Mouse (Mus musculus) neural tube, embryonic 11.5 days (tissue): ENCODE results near the gene Psmd4. TPM values are rescaled to one million over a fixed set of nuclear protein-coding genes. Genes with fewer than 3 reads are reported as not detected.
A peak's percentile ranks its signal among the peaks of the same experiment; 100 is the strongest.
"Not testable (repeated sequence)": the region's sequence is repeated elsewhere in the genome, so short reads cannot be mapped to it uniquely, and the experiment has no call there.

Source experiments
- ATAC-seq: fragments of 200-750 bp; cut with Nextera tagmentation; 2 replicates; pipeline ENCODE4 v1.8.0; 2017; ENCODE audit warnings: moderate number of reproducible peaks, mild to moderate bottlenecking, moderate TSS enrichment, moderate library complexity; ENCODE audit not compliant: insufficient read depth, low FRiP score, low TSS enrichment
- DNase-seq: peaks from one replicate; pipeline ENCODE4 v3.0.0-alpha.2; 2015; ENCODE audit warnings: low spot score
- H3K27ac ChIP-seq: fragments of 300-500 bp; sonication (generic); 2 replicates; pipeline ENCODE4 v1.5.1; 2014; ENCODE audit warnings: low read depth, mild to moderate bottlenecking, low read length
- H3K27me3 ChIP-seq: fragments of 300-500 bp; sonication (generic); 2 replicates; pipeline ENCODE4 v1.6.1; 2014; ENCODE audit warnings: mild to moderate bottlenecking, low read length, mixed read lengths; ENCODE audit not compliant: control insufficient read depth, insufficient read depth
- H3K36me3 ChIP-seq: fragments of 300-500 bp; sonication (generic); 2 replicates; pipeline ENCODE4 v1.6.1; 2014; ENCODE audit warnings: mild to moderate bottlenecking, low read length, moderate library complexity, mixed read lengths; ENCODE audit not compliant: control insufficient read depth, insufficient read depth
- H3K4me1 ChIP-seq: fragments of 300-500 bp; sonication (generic); 2 replicates; pipeline ENCODE4 v1.6.1; 2014; ENCODE audit warnings: low read length, mixed read lengths; ENCODE audit not compliant: control insufficient read depth, insufficient read depth
- H3K4me2 ChIP-seq: fragments of 300-500 bp; sonication (generic); 2 replicates; pipeline ENCODE4 v1.6.1; 2014; ENCODE audit warnings: low read depth, mild to moderate bottlenecking, moderate library complexity
- H3K4me3 ChIP-seq: fragments of 300-500 bp; sonication (generic); 2 replicates; pipeline ENCODE4 v1.5.1; 2014; ENCODE audit warnings: low read depth, low read length
- H3K9ac ChIP-seq: fragments of 300-500 bp; sonication (generic); 2 replicates; pipeline ENCODE4 v1.6.1; 2014; ENCODE audit warnings: mild to moderate bottlenecking, low read length
- H3K9me3 ChIP-seq: fragments of 300-500 bp; sonication (generic); 2 replicates; pipeline ENCODE4 v1.6.1; 2016; ENCODE audit warnings: low read length; ENCODE audit not compliant: control insufficient read depth
- WGBS: fragments of 180-500 bp; shearing (Covaris S2); extraction: QIAGEN DNeasy Blood & Tissue Kit; methylation state at CpG from one replicate; pipeline ENCODE4 v1.1.7; 2014; 5-methylcytosine and 5-hydroxymethylcytosine counted together
- polyA plus RNA-seq: library from polyadenylated mRNA; unstranded; fragments of >200 nt; fragmentation: Nextera tagmentation; extraction: Ambion mirVana; gene quantifications from 2 replicates; pipeline ENCODE4 v1.2.1, GENCODE M21; 2014

Psmd4 gene
- polyA plus RNA-seq, 1 experiment from 2014 or later: 321 TPM

GRCm38 (mm10) chr3:95029291-95029827 lies 13.1 kb downstream of the Psmd4 start:
- H3K9me3 ChIP-seq, H3K27me3 ChIP-seq, H3K9ac ChIP-seq, H3K4me2 ChIP-seq, H3K27ac ChIP-seq, H3K4me3 ChIP-seq, DNase-seq, ATAC-seq, H3K4me1 ChIP-seq: not testable (repeated sequence)
- 86% methylated on average over 3 of the region's 3 CpGs for WGBS
- peaks cover 18% of the 10 kb centered on the region for H3K36me3 ChIP-seq

- WGBS: 90% methylated on average over 3 of the region's 3 CpGs
Measured at GRCm38 (mm10) chr3:95028603-95029002, 13.8 kb downstream of the Psmd4 start.

GRCm38 (mm10) chr3:95027701-95028100 lies 14.7 kb downstream of the Psmd4 start:
- no peak for ATAC-seq

More at GRCm38 (mm10) chr3:95028603-95029002, 13.8 kb downstream of the Psmd4 start:
- Histone ChIP-seq H3K9ac (no peak overlapping the region), H3K36me3 (peaks cover 14% of the 10 kb centered on the region), H3K4me3 (no peak overlapping the region), H3K27me3 (no peaks in the 10 kb centered on the region), H3K4me2 (no peak overlapping the region), H3K27ac (no peak overlapping the region), H3K9me3 (no peaks in the 10 kb centered on the region), H3K4me1 (no peaks in the 10 kb centered on the region; the same call in 1 of the 2 replicates)
- DNase-seq (no peak), ATAC-seq (no peak)

GRCm38 (mm10) chr3:95027057-95027645 lies 15.3 kb downstream of the Psmd4 start:
- no peak overlapping the region for H3K27ac ChIP-seq
- no peak for ATAC-seq
- H3K27me3 ChIP-seq: no peaks in the 10 kb centered on the region
- 53% methylated on average over 5 of the region's 5 CpGs for WGBS
- H3K4me3 ChIP-seq: no peak overlapping the region
- H3K4me2 ChIP-seq: no peak overlapping the region
- H3K9ac ChIP-seq: no peak overlapping the region
- peaks cover 4% of the 10 kb centered on the region; the same call in 1 of the 2 replicates for H3K36me3 ChIP-seq
- DNase-seq: no peak
- no peaks in the 10 kb centered on the region for H3K9me3 ChIP-seq
- no peaks in the 10 kb centered on the region; the same call in 1 of the 2 replicates for H3K4me1 ChIP-seq

More at GRCm38 (mm10) chr3:95027701-95028100, 14.7 kb downstream of the Psmd4 start:
- no peak overlapping the region for H3K4me2 ChIP-seq
- peaks cover 6% of the 10 kb centered on the region; the same call in 1 of the 2 replicates for H3K36me3 ChIP-seq
- H3K4me3 ChIP-seq: no peak overlapping the region
- H3K27ac ChIP-seq: no peak overlapping the region
- no peaks in the 10 kb centered on the region for H3K27me3 ChIP-seq
- DNase-seq: no peak
- H3K9ac ChIP-seq: no peak overlapping the region
- no peaks in the 10 kb centered on the region for H3K9me3 ChIP-seq
- WGBS: 59% methylated on average over 5 of the region's 5 CpGs
- H3K4me1 ChIP-seq: no peaks in the 10 kb centered on the region; the same call in 1 of the 2 replicates

- Histone ChIP-seq H3K4me1 (no peaks in the 10 kb centered on the region; the same call in 1 of the 2 replicates), H3K27me3 (no peaks in the 10 kb centered on the region), H3K27ac (no peak overlapping the region), H3K4me2 (no peak overlapping the region), H3K9ac (no peak overlapping the region), H3K9me3 (no peaks in the 10 kb centered on the region), H3K36me3 (no peaks in the 10 kb centered on the region), H3K4me3 (no peak overlapping the region)
- DNase-seq (no peak), ATAC-seq (no peak)
- WGBS: 44% methylated on average over 5 of the region's 5 CpGs
Measured at GRCm38 (mm10) chr3:95025202-95025601, 17.2 kb downstream of the Psmd4 start.

GRCm38 (mm10) chr3:95024551-95024950 lies 17.9 kb downstream of the Psmd4 start:
- H3K27ac ChIP-seq: no peak overlapping the region
- H3K4me3 ChIP-seq: no peak overlapping the region
- WGBS: 33% methylated on average over 11 of the region's 11 CpGs
- no peaks in the 10 kb centered on the region for H3K9me3 ChIP-seq
- H3K27me3 ChIP-seq: no peaks in the 10 kb centered on the region
- H3K4me1 ChIP-seq: no peaks in the 10 kb centered on the region; the same call in 1 of the 2 replicates
- H3K4me2 ChIP-seq: no peak overlapping the region
- ATAC-seq (no peak), DNase-seq (no peak)
- no peaks in the 10 kb centered on the region for H3K36me3 ChIP-seq
- no peak overlapping the region for H3K9ac ChIP-seq

GRCm38 (mm10) chr3:95020956-95021355 lies 21.5 kb downstream of the Psmd4 start:
- not testable (repeated sequence) for DNase-seq, H3K4me3 ChIP-seq

GRCm38 (mm10) chr3:95018741-95019140 lies 23.7 kb downstream of the Psmd4 start:
- DNase-seq (no peak), ATAC-seq (no peak)
- Histone ChIP-seq H3K27me3 (no peaks in the 10 kb centered on the region), H3K27ac (no peak overlapping the region), H3K4me1 (peaks cover 10% of the 10 kb centered on the region), H3K4me3 (no peak overlapping the region), H3K9me3 (no peaks in the 10 kb centered on the region), H3K4me2 (no peak overlapping the region), H3K36me3 (no peaks in the 10 kb centered on the region), H3K9ac (no peak overlapping the region)
- WGBS: 97% methylated on average over 2 of the region's 2 CpGs

More at GRCm38 (mm10) chr3:95020956-95021355, 21.5 kb downstream of the Psmd4 start:
- H3K4me2 ChIP-seq, H3K36me3 ChIP-seq, H3K27me3 ChIP-seq, H3K4me1 ChIP-seq, ATAC-seq, H3K9me3 ChIP-seq, H3K9ac ChIP-seq, H3K27ac ChIP-seq: not testable (repeated sequence)
- 87% methylated on average over 5 of the region's 5 CpGs for whole genome bisulfite sequencing

GRCm38 (mm10) chr3:95016532-95017056 lies 25.8 kb downstream of the Psmd4 start:
- no peaks in the 10 kb centered on the region for H3K9me3 ChIP-seq
- peaks cover 14% of the 10 kb centered on the region for H3K4me1 ChIP-seq
- peak overlapping the region; percentile 85 for H3K27ac ChIP-seq
- peaks cover 3% of the 10 kb centered on the region; the same call in 1 of the 2 replicates for H3K36me3 ChIP-seq
- no peak for ATAC-seq
- WGBS: 6% methylated on average over 21 of the region's 21 CpGs
- peak overlapping the region; percentile 64 for H3K9ac ChIP-seq
- peak overlapping the region; percentile 92 for H3K4me3 ChIP-seq
- no peak for DNase-seq
- H3K27me3 ChIP-seq: no peaks in the 10 kb centered on the region
- peak overlapping the region; percentile 79 for H3K4me2 ChIP-seq
